Mouse (Mus musculus) liver, embryonic 11.5 days (tissue): ENCODE results near the gene Mrpl41. TPM values are rescaled to one million over a fixed set of nuclear protein-coding genes. Genes with fewer than 3 reads are reported as not detected.
"Not testable (repeated sequence)": the region's sequence is repeated elsewhere in the genome, so short reads cannot be mapped to it uniquely, and the experiment has no call there.

Experiments used
- ATAC-seq: fragments of 200-750 bp; cut with Nextera tagmentation; replicated peaks from 2 replicates; pipeline ENCODE4 v1.8.0; 2017; ENCODE audit warnings: moderate number of reproducible peaks, mild to moderate bottlenecking, moderate TSS enrichment, moderate library complexity; ENCODE audit not compliant: low FRiP score
- DNase-seq: peaks from one replicate; pipeline ENCODE4 v3.0.0-alpha.2; 2017; ENCODE audit warnings: low spot score
- H3K27ac ChIP-seq: fragments of 300-500 bp; sonication (generic); 2 replicates; pipeline ENCODE4 v1.5.1; 2014; ENCODE audit warnings: mild to moderate bottlenecking, low read depth, low read length, control low read depth
- H3K27me3 ChIP-seq: fragments of 300-500 bp; sonication (generic); replicated peaks from 2 replicates; pipeline ENCODE4 v1.6.1; 2014; ENCODE audit warnings: low read length, mixed read lengths; ENCODE audit not compliant: control insufficient read depth, insufficient read depth
- H3K36me3 ChIP-seq: fragments of 300-500 bp; sonication (generic); 2 replicates; pipeline ENCODE4 v1.6.1; 2014; ENCODE audit warnings: mild to moderate bottlenecking, low read length, moderate library complexity, mixed read lengths; ENCODE audit not compliant: control insufficient read depth, insufficient read depth
- H3K4me1 ChIP-seq: fragments of 300-500 bp; sonication (generic); replicated peaks from 2 replicates; pipeline ENCODE4 v1.6.1; 2014; ENCODE audit warnings: low read length, mixed read lengths; ENCODE audit not compliant: control insufficient read depth, insufficient read depth
- H3K4me2 ChIP-seq: fragments of 300-500 bp; sonication (generic); 2 replicates; pipeline ENCODE4 v1.6.1; 2014; ENCODE audit warnings: mild to moderate bottlenecking, control low read depth, moderate library complexity
- H3K4me3 ChIP-seq: fragments of 300-500 bp; sonication (generic); 2 replicates; pipeline ENCODE4 v1.5.1; 2014; ENCODE audit warnings: low read depth, low read length, control low read depth
- H3K9ac ChIP-seq: fragments of 300-500 bp; sonication (generic); 2 replicates; pipeline ENCODE4 v1.6.1; 2014; ENCODE audit warnings: low read depth, low read length, control low read depth
- H3K9me3 ChIP-seq: fragments of 300-500 bp; sonication (generic); 2 replicates; pipeline ENCODE4 v1.6.1; 2016; ENCODE audit warnings: low read length, inconsistent platforms, mixed read lengths; ENCODE audit not compliant: control insufficient read depth
- WGBS: fragments of 180-500 bp; shearing (Covaris S2); extraction: QIAGEN DNeasy Blood & Tissue Kit; methylation state at CpG from one replicate; pipeline ENCODE4 v1.1.7; 2014; 5-methylcytosine and 5-hydroxymethylcytosine counted together
- polyA plus RNA-seq: library from polyadenylated mRNA; unstranded; fragments of >200 nt; fragmentation: Nextera tagmentation; extraction: Ambion mirVana; gene quantifications from 2 replicates; pipeline ENCODE4 v1.2.1, GENCODE M21; 2014

Gene Mrpl41
- polyA plus RNA-seq, 1 experiment from 2014 or later, result 158 TPM

DNA sequence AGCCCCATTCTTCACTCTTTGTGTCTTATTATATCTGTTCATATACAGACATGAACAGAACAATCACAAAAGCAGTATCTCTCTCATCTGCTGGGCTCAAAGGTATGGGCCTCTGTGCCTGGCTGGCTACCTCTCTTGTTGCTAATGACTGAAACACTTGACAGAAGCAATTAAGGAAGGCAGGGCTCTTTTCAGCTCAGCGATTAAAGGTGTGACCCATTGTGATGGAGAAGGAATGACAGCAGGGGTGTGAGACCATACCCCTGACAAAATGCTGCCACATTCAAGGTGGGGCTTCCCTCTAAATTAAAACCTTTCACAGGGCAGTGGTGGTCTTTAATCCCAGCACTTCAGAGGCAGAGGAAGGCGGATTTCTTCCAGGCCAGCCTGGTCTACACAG lies 12.9 kb upstream of the Mrpl41 start:
- Histone ChIP-seq H3K27ac (no peak overlapping the region), H3K4me3 (no peak overlapping the region), H3K4me1 (no peaks in the 10 kb centered on the region), H3K36me3 (peaks cover 10% of the 10 kb centered on the region; the same call in 1 of the 2 replicates), H3K9ac (no peak overlapping the region), H3K9me3 (no peaks in the 10 kb centered on the region), H3K27me3 (no peaks in the 10 kb centered on the region), H3K4me2 (no peak overlapping the region)
- WGBS, result 60% methylated on average over 2 of the region's 2 CpGs
- ATAC-seq (no peak), DNase-seq (no peak)

DNA sequence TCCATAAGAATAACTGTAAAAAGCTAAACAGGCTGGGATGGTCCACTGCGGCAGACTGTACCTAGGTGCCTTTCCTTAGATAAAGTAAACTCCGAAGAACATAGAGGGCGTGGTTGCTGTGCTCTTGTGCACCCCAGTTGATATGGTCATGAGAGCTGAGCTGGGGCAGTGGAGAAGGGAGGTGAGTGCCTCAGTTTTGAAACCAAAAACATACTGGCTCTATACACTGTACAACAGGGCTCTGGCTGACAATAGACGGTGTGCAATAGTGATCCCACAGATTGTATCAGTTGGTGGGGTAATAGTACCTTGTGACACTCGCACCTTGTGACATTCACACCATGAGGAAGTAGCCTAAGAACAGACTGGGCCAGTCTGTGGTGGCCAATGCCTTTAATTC lies 2.1 kb upstream of the Mrpl41 start:
- H3K4me3 ChIP-seq, result peak overlapping the region; percentile 76
- H3K4me1 ChIP-seq, result peaks cover 9% of the 10 kb centered on the region
- DNase-seq (no peak), ATAC-seq (peak; percentile 52)
- peaks cover 6% of the 10 kb centered on the region; the same call in 1 of the 2 replicates for H3K36me3 ChIP-seq
- H3K27me3 ChIP-seq, result no peaks in the 10 kb centered on the region
- 53% methylated on average over 5 of the region's 5 CpGs for WGBS
- peak overlapping the region; percentile 91 for H3K27ac ChIP-seq
- no peaks in the 10 kb centered on the region for H3K9me3 ChIP-seq
- peak overlapping the region; percentile 99 for H3K4me2 ChIP-seq
- peak overlapping the region; percentile 64 for H3K9ac ChIP-seq

- Histone ChIP-seq H3K9me3 (no peaks in the 10 kb centered on the region), H3K4me1 (peaks cover 9% of the 10 kb centered on the region), H3K9ac (peak within 1 kb of the TSS; percentile 83), H3K27ac (peak within 1 kb of the TSS; percentile 91), H3K4me2 (peak within 1 kb of the TSS; percentile 99), H3K36me3 (peaks cover 15% of the 10 kb centered on the region), H3K4me3 (peak within 1 kb of the TSS; percentile 76), H3K27me3 (no peaks in the 10 kb centered on the region)
- peak; percentile 83 for DNase-seq
- under 1% methylated on average over 16 of the region's 16 CpGs for WGBS
- ATAC-seq, result peak; percentile 79
Measured at GRCm38 (mm10) chr2:24975704-24976297, 903 bp upstream of the Mrpl41 start, which contains the start of gene Pnpla7. Gene Pnpla7, plus strand, starts transcription at chr2:24976033.

GRCm38 (mm10) chr2:24974452-24974851 lies 446 bp downstream of the Mrpl41 start:
- H3K9ac ChIP-seq, result peak overlapping the region; percentile 83
- H3K27me3 ChIP-seq, H3K4me1 ChIP-seq, ATAC-seq, DNase-seq, H3K9me3 ChIP-seq: not testable (repeated sequence)
- peak overlapping the region; percentile 99 for H3K4me2 ChIP-seq
- peak overlapping the region; percentile 76 for H3K4me3 ChIP-seq
- 2% methylated on average over 17 of the region's 17 CpGs for WGBS
- peak overlapping the region; percentile 74 for H3K27ac ChIP-seq
- H3K36me3 ChIP-seq, result peaks cover 19% of the 10 kb centered on the region

DNA sequence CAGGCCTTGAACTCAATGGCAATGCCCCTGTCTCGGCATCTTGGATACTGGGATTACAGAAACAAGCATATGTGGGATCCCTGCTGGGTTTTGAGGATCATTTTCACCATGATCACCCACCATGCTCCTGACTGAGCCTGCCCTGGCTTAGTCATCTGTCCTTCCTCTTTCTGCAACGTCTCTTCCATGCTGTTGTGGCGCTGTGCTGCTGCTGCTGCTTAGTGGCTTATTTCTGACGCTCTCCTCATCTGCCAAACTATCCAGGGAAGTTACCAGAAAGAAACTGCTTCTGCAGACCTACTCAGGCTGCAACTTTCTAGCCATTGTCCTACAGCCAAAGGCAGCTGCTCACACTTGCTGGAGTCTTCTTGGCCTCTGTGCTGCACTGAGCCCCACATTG lies 4.5 kb downstream of the Mrpl41 start:
- Histone ChIP-seq H3K27ac (no peak overlapping the region), H3K4me2 (no peak overlapping the region), H3K27me3 (no peaks in the 10 kb centered on the region), H3K4me1 (peaks cover 3% of the 10 kb centered on the region; the same call in 1 of the 2 replicates), H3K36me3 (peaks cover 46% of the 10 kb centered on the region), H3K9me3 (no peaks in the 10 kb centered on the region), H3K9ac (no peak overlapping the region), H3K4me3 (no peak overlapping the region)
- DNase-seq (no peak), ATAC-seq (no peak)
- WGBS, result 70% methylated on average over 4 of the region's 4 CpGs

DNA sequence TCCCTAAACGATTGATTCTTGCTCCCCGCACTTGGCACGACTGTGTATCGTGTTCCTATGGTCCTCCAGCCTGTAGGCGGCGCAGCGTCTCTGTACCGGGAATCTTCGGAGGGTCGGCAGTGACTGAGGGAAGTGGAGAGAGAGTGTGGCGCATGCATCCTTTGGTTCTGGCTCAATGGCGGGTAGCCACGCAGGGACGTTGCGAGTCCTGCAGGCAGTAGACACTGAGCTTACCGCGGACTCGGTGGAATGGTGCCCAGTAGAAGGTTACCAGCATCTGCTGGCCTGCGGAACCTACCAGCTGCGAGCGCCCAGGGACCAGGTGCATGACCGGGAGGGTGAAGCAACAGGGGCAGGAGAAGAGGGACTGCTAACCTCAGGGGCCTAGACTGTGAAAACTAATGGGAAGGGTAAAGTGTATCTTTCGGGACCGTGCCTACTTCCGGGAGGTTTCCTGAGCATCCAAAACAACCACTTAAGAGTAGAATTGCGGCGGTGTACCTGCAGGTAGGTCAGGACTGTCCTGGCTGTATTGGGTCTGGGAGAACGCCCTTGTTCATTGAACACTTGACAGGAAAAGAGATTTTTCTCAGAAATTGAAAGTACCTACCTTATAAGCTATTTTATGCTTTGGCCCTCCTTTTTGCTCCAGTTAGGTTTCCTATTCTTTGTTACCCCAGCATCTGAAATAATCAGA lies 12.4 kb downstream of the Mrpl41 start, which contains the start of gene Dph7:
Gene Dph7, plus strand, starts transcription at position 97 of the 697 bp plus-strand sequence.
- peak within 1 kb of the TSS; percentile 75 for H3K9ac ChIP-seq
- peak; percentile 84 for DNase-seq
- H3K4me2 ChIP-seq, result peak within 1 kb of the TSS; percentile 86
- H3K27ac ChIP-seq, result peak within 1 kb of the TSS; percentile 46
- peak; percentile 90 for ATAC-seq
- WGBS, result 2% methylated on average over 28 of the region's 28 CpGs
- H3K4me3 ChIP-seq, result peak within 1 kb of the TSS; percentile 70
- peaks cover 39% of the 10 kb centered on the region for H3K36me3 ChIP-seq
- no peaks in the 10 kb centered on the region for H3K27me3 ChIP-seq
- H3K4me1 ChIP-seq, result peaks cover 6% of the 10 kb centered on the region
- no peaks in the 10 kb centered on the region for H3K9me3 ChIP-seq

GRCm38 (mm10) chr2:24960910-24961309 lies 14.0 kb downstream of the Mrpl41 start:
- Histone ChIP-seq H3K27ac (no peak overlapping the region), H3K4me3 (no peak overlapping the region), H3K4me2 (no peak overlapping the region), H3K36me3 (peaks cover 32% of the 10 kb centered on the region), H3K27me3 (no peaks in the 10 kb centered on the region), H3K9ac (no peak overlapping the region), H3K9me3 (no peaks in the 10 kb centered on the region), H3K4me1 (peaks cover 6% of the 10 kb centered on the region)
- no peak for ATAC-seq
- no peak for DNase-seq
- 44% methylated on average over 3 of the region's 3 CpGs for WGBS

DNA sequence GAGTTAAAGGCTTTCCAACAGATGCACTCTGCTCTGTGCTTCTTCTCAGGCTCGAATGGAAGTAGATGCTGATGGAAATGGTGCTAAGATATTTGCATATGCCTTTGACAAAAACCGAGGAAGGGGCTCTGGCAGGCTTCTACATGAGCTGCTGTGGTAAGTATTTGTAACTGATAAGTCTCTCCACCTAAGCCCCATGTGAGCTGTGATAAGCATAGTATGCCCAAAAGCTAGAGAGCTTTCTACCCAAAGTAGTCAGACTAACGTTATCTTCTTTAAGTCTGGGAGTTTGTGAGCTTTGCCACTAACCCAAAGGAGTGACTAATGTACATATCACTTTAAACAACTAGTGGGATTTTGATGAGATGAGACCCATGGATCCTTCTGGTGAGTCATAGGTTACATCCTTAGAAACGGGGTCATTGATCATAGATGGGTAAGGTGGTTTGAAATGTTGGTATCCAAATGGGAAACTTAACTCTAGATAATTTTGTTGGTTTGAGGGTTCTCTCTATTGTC lies 22.3 kb downstream of the Mrpl41 start:
- peak; percentile 68 for ATAC-seq
- peak overlapping the region; percentile 36; the same call in 1 of the 2 replicates for H3K4me3 ChIP-seq
- peak overlapping the region; percentile 98 for H3K4me2 ChIP-seq
- no peak for DNase-seq
- WGBS, result 52% methylated on average over 4 of the region's 4 CpGs
- H3K36me3 ChIP-seq, result peaks cover 30% of the 10 kb centered on the region
- no peaks in the 10 kb centered on the region for H3K27me3 ChIP-seq
- no peaks in the 10 kb centered on the region for H3K9me3 ChIP-seq
- 0 out of 2 replicates have a peak overlapping the region, but pooled peaks have one; percentile 37 for H3K9ac ChIP-seq
- H3K4me1 ChIP-seq, result peaks cover 29% of the 10 kb centered on the region
- peak overlapping the region; percentile 59; the same call in 1 of the 2 replicates for H3K27ac ChIP-seq
